Mouse (Mus musculus) mouse embryonic stem cell (cell line): ENCODE measurements around the gene Zyx.

Experiments
- in situ Hi-C, 2 experiments: fragments of 300-500 bp; cut with MboI; formaldehyde crosslinking; loops; 1 replicate in 1 of 2; 3 replicates in 1 of 2; pipeline ENCODE4 v1.14.3; 2019 to 2020; ENCODE audit warnings: low sequenced_read_pairs in 2 of 2, low pct_unique_long_range_greater_than_20kb in 1 of 2, mixed read lengths in 1 of 2; ENCODE audit not compliant: unreplicated experiment in 1 of 2

Zyx gene

DNA sequence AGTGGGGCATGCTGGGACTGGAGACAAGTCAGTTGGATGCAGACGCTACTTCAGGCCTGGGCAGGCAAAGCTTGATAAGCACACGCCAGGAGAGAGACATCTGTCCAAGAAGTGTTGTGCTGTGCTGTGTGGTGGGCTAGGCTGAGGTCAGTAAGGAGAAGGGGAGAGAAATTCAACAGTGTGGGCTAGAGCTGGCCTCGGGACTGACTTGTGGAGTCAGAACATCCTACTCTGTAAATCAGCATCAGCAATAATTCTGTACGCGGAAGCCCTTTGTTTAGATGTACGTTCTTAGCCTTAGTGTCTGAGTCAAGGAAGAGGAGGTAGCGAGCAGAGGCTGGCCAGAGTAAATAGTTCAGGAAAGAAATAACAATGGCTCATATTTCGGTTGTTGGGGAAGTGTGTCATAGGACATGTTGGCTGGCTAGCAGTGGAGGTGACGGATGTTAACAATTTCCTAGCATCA is 32.5 kb downstream of the Zyx start:
- in situ Hi-C loops: no loop called here

DNA sequence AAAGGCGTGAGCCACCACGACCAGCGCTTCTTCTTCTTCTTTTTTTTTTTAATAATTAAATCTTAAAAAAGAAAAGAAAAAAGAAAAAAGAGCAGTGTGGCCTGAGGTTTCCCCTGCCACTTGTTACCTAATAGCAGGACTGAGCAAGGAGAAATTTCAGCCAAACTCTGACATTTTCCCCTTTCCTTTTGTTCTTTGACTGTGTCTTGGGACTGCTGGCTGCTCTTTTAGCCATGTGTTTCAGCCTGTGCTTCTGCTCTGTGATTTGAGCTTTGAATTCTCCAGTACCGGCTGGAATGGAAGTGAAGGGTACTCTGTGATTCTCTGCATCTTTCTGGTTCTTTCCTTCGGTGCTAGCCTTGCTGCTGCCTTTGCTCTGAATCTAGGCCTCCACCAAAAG is 33.9 kb downstream of the Zyx start:
- in situ Hi-C loops: no loop called here

DNA sequence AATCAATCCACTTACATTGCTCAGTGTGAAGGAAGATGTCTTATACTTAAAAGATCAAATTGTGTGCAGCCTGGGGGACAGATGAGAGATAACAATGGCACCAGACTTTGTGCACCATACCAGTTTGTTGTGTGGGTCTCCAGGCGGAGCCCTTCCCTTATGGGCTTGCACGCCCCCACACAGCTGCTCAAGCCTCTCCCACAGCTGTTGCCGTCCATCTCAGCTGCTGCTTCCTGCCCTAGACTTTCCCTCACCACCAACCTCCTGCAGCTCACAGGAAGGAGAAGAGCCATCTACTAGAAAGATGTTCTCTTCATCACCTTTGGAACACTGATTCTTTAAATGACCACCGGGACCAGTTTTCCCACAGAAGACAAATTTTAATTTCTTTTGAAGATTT is 36.2 kb downstream of the Zyx start:
- in situ Hi-C loops: no loop called here

DNA sequence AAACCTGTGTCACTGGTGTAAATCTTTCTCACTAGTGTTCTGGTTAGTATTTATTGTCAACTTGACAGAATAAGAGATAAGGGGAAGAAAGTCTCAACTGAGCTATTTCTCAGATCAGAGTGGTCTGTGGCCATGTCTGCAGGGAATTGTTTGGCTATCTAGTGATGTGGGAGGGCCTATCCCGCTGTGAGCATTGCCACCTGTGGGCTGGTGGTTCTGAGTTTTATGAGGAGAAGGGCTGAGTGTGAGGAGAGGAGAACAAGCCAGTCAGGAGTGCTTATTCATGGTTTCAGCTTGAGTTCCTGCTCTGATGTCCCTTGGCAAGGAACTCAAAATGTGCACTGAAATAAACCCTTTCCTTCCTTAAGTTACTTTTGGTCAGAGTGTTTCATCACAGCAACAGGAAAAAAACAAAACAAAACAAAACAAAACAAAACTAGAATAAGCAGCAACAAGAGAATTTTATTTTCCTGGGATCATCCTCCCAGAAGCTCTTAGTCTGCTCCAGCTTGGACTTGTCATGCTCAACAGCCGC is 42.4 kb downstream of the Zyx start:
- in situ Hi-C loops: no loop called here

DNA sequence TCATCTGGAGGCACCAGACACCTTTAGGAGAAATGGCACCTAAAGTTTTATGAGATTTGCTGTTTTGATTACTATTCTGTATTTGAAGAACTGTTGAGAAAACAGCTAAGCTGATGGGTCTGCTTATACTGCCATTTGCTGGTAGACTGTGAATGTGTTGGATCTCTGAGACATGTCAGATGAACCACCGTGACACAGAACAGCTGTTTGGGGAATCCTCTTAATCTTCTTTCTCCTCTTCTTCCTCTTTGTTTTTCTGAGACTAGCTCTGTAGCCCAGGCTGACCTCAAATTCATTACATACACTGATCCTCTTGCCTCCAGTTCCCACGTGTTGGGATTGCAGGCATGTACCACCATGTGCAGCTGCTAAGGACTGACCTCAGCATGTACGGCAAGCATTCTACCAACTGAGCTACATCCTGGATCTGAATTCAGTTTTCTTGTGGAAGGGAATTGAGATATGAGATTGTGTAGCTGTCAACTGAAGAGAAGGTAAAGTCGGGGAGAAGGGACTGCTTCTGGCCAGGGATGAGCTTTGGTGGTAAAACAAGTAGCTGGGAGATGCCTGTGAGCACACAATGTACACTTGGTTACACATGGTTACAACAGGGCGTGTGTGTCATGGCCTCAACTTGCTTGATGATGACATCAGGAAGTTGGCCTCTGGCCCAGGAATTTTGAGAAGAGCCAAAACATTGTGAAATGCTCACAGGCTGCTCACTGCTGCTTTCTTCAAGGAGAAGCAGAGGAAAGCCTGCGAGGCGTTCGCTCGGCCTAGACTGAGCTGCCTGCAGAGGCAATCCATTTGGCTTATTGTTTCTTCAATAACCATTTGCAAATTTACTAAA is 46.8 kb downstream of the Zyx start:
- in situ Hi-C loops: no loop called here

DNA sequence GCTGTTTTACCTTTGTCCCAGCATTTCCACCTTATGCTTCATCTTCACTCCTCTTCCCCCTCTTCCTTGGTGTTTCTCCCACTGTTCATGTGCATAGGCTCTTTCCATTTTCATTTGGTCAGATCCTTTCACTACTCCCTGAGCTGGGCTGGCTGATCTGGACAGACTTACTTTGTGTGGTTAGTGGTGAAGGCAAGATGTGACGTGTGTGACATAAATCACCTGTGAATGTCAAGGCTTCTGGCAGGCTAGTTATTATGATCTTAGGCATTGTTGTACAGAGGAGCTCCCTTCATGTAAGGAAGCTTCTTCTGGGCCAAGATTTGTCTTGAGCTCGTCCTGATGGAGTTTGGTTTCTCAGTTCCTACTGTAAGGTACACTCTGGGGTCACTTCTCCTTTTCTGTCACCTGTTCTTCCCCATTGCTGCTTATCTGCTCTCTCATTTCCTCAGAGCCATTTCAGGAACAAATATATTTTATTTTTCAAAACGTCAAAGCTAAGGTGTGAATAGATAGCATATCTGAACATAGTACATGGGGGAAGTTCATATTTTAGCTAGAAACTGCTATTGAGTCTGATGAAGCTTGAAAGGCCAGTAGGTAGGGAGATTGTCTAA is 47.7 kb downstream of the Zyx start:
- in situ Hi-C loops: no loop called here

DNA sequence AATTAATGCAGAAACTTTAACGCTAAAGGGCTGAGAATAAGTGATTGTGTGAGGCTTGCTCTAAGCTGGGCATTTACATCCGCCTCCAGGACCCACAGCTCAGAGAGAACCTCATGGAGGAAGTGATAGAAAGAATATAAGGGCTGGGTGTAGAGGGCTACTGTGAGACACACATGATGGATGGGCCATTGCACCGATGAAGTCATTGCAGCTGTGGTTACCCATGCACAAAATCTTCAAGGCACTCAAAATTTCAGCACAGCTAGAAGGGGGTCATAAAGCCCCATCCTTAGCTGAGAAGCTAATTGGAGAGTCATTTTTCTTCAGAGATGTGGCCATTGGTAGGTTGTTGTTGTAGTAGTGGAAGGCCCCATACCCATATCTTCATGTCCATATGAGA is 48.9 kb downstream of the Zyx start:
- in situ Hi-C loops: no loop called here

DNA sequence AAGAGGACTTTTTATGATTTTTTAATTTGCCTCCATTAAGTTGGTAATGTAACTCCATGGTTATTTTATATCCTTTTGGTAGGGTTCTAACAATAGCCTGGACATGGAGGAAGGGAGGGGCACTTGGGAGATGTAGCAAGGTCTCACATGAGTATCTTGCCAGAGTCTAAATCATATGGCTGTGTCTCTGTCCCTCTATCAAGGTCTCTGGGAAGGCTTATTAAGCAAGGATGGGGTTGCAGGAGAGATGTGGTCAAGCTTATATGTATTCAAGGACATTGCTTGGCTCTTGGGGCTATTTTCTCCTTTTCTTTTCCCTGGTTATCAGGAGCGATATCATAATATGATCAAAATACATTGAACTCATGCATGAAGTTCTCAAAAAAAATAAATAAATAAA is 49.6 kb downstream of the Zyx start:
- in situ Hi-C loops: no loop called here

DNA sequence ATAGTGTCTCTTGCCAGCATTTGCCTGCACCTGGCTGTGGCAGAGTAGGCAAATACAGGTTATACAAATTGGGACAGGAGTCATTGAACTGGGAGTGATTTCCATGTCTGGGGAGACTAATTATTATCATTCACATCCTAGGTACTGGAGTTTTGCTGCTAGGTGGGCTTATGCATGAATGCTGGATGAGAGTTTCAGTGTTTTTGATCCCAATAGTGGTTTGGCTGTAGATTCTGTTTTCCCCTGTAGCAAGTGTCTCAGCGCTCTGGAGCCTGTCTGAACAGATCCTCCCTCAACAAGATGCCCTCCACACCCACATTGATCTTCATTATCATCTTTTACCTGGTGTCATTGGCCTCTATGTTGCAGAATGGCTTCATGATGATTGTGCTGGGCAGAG is 50.5 kb downstream of the Zyx start, which contains the start of gene Tas2r143:
TSS of gene Tas2r143 (plus strand) at position 301 of the 400 bp plus-strand sequence.
- in situ Hi-C loops: no loop called here

DNA sequence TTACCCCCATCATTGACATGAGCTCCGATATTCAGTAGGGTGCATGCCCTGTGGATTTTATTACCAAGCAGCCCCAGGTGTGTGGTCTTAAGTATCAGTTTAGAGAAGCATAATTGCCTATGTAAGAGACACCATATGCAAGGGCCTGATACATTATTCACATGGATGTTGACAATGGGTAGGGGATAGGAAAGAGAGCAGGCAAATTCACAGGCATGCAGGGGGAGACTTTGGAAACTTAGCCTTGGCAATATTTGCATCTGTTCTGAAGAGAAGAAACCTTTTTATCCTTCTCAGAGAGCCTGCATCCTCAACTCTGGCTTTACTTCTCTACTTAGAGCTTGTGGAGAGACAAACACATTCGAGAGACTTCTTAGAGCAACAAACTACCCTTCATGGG is 55.7 kb downstream of the Zyx start, which contains the start of gene Tas2r135:
TSS of gene Tas2r135 (plus strand) at position 301 of the 400 bp plus-strand sequence.
- in situ Hi-C loops: no loop called here
